Mouse (Mus musculus) lung, embryonic 16.5 days (tissue): ENCODE measurements around the gene Rnf207. TPM values are rescaled to one million over a fixed set of nuclear protein-coding genes. Genes with fewer than 3 reads are reported as not detected.

Experiments used
- ATAC-seq: fragments of 200-750 bp; cut with Nextera tagmentation; 2 replicates; pipeline ENCODE4 v1.8.0; 2017; ENCODE audit warnings: low read depth, mild to moderate bottlenecking, moderate library complexity
- H3K27ac ChIP-seq: fragments of 300-500 bp; sonication (generic); 2 replicates; pipeline ENCODE4 v1.5.1; 2014; ENCODE audit warnings: mild to moderate bottlenecking, control low read depth, low read length
- H3K27me3 ChIP-seq: fragments of 300-500 bp; sonication (generic); 2 replicates; pipeline ENCODE4 v1.6.1; 2014; ENCODE audit warnings: low read depth, low read length, mixed read lengths; ENCODE audit not compliant: control insufficient read depth, insufficient read depth
- H3K36me3 ChIP-seq: fragments of 300-500 bp; sonication (generic); 2 replicates; pipeline ENCODE4 v1.6.1; 2014; ENCODE audit warnings: low read length; ENCODE audit not compliant: control insufficient read depth, insufficient read depth
- H3K4me1 ChIP-seq: fragments of 300-500 bp; sonication (generic); replicated peaks from 2 replicates; pipeline ENCODE4 v1.6.1; 2014; ENCODE audit warnings: low read length, mixed read lengths; ENCODE audit not compliant: control insufficient read depth, insufficient read depth
- H3K4me2 ChIP-seq: fragments of 300-500 bp; sonication (generic); 2 replicates; pipeline ENCODE4 v1.6.1; 2014; ENCODE audit warnings: low read depth, low read length, control low read depth
- H3K4me3 ChIP-seq: fragments of 300-500 bp; sonication (generic); 2 replicates; pipeline ENCODE4 v1.5.1; 2014; ENCODE audit warnings: mild to moderate bottlenecking, low read length, control low read depth
- H3K9ac ChIP-seq: fragments of 300-500 bp; sonication (generic); 2 replicates; pipeline ENCODE4 v1.6.1; 2014; ENCODE audit warnings: low read length, control low read depth
- H3K9me3 ChIP-seq: fragments of 300-500 bp; sonication (generic); 2 replicates; pipeline ENCODE4 v1.6.1; 2016; ENCODE audit warnings: low read length; ENCODE audit not compliant: control insufficient read depth
- WGBS: fragments of 180-500 bp; shearing (Covaris S2); extraction: QIAGEN DNeasy Blood & Tissue Kit; methylation state at CpG from one replicate; pipeline ENCODE4 v1.1.7; 2014; 5-methylcytosine and 5-hydroxymethylcytosine counted together
- polyA plus RNA-seq: library from polyadenylated mRNA; unstranded; fragments of >200 nt; fragmentation: Nextera tagmentation; extraction: Ambion mirVana; gene quantifications from 2 replicates; pipeline ENCODE4 v1.2.1, GENCODE M21; 2015

The Rnf207 gene
- polyA plus RNA-seq, 1 experiment from 2014 or later: 2.5 TPM

- peak; percentile 83 for ATAC-seq
- no peak overlapping the region for H3K4me2 ChIP-seq
- H3K9ac ChIP-seq: no peak overlapping the region; the same call in 1 of the 2 replicates
- no peak overlapping the region for H3K4me3 ChIP-seq
- no peaks in the 10 kb centered on the region for H3K27me3 ChIP-seq
- H3K4me1 ChIP-seq: peaks cover 12% of the 10 kb centered on the region
- no peaks in the 10 kb centered on the region for H3K9me3 ChIP-seq
- WGBS: 37% methylated on average over 10 of the region's 10 CpGs
- 0 out of 2 replicates have a peak overlapping the region, but pooled peaks have one; percentile 12 for H3K27ac ChIP-seq
- peaks cover 2% of the 10 kb centered on the region; the same call in 1 of the 2 replicates for H3K36me3 ChIP-seq
Observed at GRCm38 (mm10) chr4:152263512-152264176, 55.1 kb downstream of the Rnf207 start.

- ATAC-seq: no peak
- H3K4me3 ChIP-seq: no peak overlapping the region
- H3K27ac ChIP-seq: no peak overlapping the region
- peaks cover 12% of the 10 kb centered on the region for H3K4me1 ChIP-seq
- H3K9me3 ChIP-seq: no peaks in the 10 kb centered on the region
- peaks cover 2% of the 10 kb centered on the region; the same call in 1 of the 2 replicates for H3K36me3 ChIP-seq
- H3K27me3 ChIP-seq: no peaks in the 10 kb centered on the region
- H3K9ac ChIP-seq: no peak overlapping the region; the same call in 1 of the 2 replicates
- H3K4me2 ChIP-seq: no peak overlapping the region
- 53% methylated on average over 9 of the region's 9 CpGs for WGBS
Observed at GRCm38 (mm10) chr4:152263089-152263488, 55.7 kb downstream of the Rnf207 start.

- 37% methylated on average over 9 of the region's 9 CpGs for WGBS
- Histone ChIP-seq H3K9me3 (no peaks in the 10 kb centered on the region), H3K27me3 (no peaks in the 10 kb centered on the region), H3K4me3 (no peak overlapping the region), H3K27ac (no peak overlapping the region), H3K4me1 (peaks cover 7% of the 10 kb centered on the region), H3K4me2 (no peak overlapping the region), H3K9ac (no peak overlapping the region), H3K36me3 (peaks cover 2% of the 10 kb centered on the region; the same call in 1 of the 2 replicates)
- no peak for ATAC-seq
Observed at GRCm38 (mm10) chr4:152262187-152262586, 56.6 kb downstream of the Rnf207 start.

DNA sequence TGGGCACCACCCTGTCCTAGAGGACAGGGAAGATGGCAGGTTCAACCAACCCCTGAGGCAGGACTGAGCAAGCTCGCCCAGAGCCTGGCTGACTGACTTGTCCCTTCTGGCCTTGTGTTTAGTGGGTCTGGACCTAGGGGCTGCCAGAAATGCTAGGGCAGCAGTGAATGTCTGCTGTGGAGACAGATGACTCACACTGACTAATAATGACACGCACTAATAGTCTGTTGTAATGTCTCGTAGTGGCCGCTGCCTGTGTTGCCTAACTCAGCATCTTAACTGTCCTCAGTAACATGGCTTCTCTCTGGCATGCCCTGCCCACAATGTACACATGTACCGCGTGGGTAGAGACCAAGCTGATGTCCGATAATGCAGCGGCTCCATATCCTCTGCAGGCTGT is 58.3 kb downstream of the Rnf207 start:
- no peak overlapping the region for H3K27ac ChIP-seq
- H3K4me2 ChIP-seq: no peak overlapping the region
- H3K27me3 ChIP-seq: no peaks in the 10 kb centered on the region
- no peak overlapping the region for H3K4me3 ChIP-seq
- peaks cover 5% of the 10 kb centered on the region for H3K4me1 ChIP-seq
- no peaks in the 10 kb centered on the region for H3K9me3 ChIP-seq
- peaks cover 2% of the 10 kb centered on the region; the same call in 1 of the 2 replicates for H3K36me3 ChIP-seq
- no peak for ATAC-seq
- WGBS: 81% methylated on average over 8 of the region's 8 CpGs
- H3K9ac ChIP-seq: no peak overlapping the region

DNA sequence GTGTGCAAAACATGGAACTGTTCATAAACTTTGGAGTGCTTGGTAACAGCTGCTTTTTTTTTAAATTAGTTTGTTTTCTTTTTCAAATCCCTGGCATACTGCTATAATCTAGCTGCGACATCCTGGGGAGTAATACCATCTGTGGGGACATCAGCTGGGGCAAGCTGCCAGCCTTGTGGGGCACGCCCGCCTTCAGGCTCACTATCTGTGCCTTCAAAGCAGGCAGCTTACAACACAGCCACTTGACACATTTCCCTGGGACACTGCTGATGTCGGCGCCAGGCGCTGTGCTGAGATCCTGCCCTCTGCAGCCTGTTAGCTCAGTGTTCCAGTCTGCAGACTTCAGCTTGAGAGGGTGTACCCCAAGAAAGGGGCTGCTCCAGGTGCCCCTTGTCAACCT is 61.7 kb downstream of the Rnf207 start:
- Histone ChIP-seq H3K4me1 (no peaks in the 10 kb centered on the region; the same call in 1 of the 2 replicates), H3K27ac (0 out of 2 replicates have a peak overlapping the region, but pooled peaks have one; percentile 1), H3K27me3 (no peaks in the 10 kb centered on the region), H3K4me3 (no peak overlapping the region), H3K9me3 (no peaks in the 10 kb centered on the region), H3K36me3 (no peaks in the 10 kb centered on the region; the same call in 1 of the 2 replicates), H3K4me2 (no peak overlapping the region), H3K9ac (no peak overlapping the region)
- 26% methylated on average over 6 of the region's 6 CpGs for WGBS
- ATAC-seq: peak; percentile 77

Other genes starting within 250 kb of the Rnf207 start
- gene Plekhg5, start 246.5 kb downstream of the Rnf207 start, polyA plus RNA-seq: 23.3 and 24.1 TPM in 2 replicates
- gene Tnfrsf25, start 203.1 kb downstream of the Rnf207 start, polyA plus RNA-seq: 1.6 and 2.4 TPM in 2 replicates
- 6.6 and 10.1 TPM in 2 replicates for gene Espn, start 166.6 kb downstream of the Rnf207 start, polyA plus RNA-seq
- gene Hes2, start 160.1 kb downstream of the Rnf207 start, polyA plus RNA-seq: 0.54 and 0.87 TPM in 2 replicates
- 66.5 and 69.0 TPM in 2 replicates for gene Acot7, start 140.9 kb downstream of the Rnf207 start, polyA plus RNA-seq
- 8.3 and 8.5 TPM in 2 replicates for gene Gpr153, start 44.8 kb downstream of the Rnf207 start, polyA plus RNA-seq
- gene Hes3, start 27.3 kb downstream of the Rnf207 start, polyA plus RNA-seq: not detected in 2 replicates
- 21.7 and 24.0 TPM in 2 replicates for gene Icmt, start 21.8 kb downstream of the Rnf207 start, polyA plus RNA-seq
- gene Rpl22, start 6.7 kb upstream of the Rnf207 start, polyA plus RNA-seq: 361 and 378 TPM in 2 replicates
- 0.28 and 0.38 TPM in 2 replicates for gene Chd5, start 19.7 kb upstream of the Rnf207 start, polyA plus RNA-seq
- 3.8 and 4.0 TPM in 2 replicates for gene Nphp4, start 157.7 kb upstream of the Rnf207 start, polyA plus RNA-seq
- 6.5 and 8.4 TPM in 2 replicates for gene Kcnab2, start 158.9 kb upstream of the Rnf207 start, polyA plus RNA-seq